Mouse (Mus musculus) kidney, adult 9 months (tissue): ENCODE measurements around the gene Tmem260.

Experiments
- DNase-seq: peaks from one replicate; pipeline ENCODE4 v3.0.0; 2022

Gene Tmem260

DNA sequence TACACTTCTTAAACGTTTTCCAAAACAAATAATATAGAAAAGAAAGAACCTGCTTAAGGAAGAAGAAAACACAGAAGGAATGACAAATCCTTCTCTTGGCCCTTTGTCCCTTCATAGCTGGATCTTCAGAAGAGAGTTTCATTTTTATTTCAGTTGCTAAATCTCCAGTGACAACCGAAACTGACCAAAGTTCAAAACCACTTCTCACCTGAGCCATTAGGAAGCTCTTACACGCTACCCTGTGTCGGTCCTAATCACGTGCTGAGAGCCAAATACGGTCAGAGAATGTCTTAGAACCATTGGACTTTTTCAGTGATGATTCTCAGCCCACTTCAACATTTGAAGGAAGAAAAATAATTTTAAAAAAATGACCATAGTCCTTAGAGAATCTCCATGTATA, 36.8 kb downstream of the Tmem260 start:
- no peak for DNase-seq

DNA sequence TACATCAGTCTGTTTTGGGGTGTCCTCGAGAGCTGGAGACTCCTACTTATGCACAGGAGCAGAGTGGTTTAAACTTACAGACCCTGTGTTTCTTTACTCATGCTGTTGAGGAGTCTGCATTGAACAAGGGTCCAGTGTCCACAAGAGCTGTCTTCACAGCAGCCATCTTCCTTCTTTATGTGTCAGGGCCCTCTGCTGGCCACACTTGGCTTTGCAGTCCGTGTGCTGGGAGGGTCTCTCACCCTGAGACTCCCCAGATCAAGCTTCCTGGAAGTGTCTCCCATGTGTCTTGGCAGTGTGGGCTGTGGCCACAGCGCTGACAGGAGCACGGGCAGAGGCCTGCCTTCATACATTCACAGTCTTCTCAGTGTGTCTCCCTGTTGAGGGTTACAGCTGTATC, 48.0 kb downstream of the Tmem260 start:
- peak; percentile 19 for DNase-seq

DNA sequence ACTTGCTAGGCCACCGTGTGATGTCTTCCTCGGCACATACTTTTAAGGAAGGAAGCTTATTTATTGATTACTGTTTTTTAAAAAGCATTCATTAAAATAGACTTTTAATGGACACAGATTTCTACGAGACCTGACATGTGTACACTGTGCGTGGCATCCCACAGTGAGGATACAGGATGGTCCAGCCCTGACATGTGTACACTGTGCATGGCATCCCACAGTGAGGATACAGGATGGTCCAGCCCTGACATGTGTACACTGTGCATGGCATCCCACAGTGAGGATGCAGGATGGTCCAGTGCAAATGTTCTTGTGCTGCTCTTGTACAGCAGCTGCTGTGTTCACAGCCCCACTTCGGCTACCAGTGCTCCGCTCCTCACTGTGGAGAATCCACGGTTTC, 56.6 kb downstream of the Tmem260 start:
- DNase-seq = no peak

DNA sequence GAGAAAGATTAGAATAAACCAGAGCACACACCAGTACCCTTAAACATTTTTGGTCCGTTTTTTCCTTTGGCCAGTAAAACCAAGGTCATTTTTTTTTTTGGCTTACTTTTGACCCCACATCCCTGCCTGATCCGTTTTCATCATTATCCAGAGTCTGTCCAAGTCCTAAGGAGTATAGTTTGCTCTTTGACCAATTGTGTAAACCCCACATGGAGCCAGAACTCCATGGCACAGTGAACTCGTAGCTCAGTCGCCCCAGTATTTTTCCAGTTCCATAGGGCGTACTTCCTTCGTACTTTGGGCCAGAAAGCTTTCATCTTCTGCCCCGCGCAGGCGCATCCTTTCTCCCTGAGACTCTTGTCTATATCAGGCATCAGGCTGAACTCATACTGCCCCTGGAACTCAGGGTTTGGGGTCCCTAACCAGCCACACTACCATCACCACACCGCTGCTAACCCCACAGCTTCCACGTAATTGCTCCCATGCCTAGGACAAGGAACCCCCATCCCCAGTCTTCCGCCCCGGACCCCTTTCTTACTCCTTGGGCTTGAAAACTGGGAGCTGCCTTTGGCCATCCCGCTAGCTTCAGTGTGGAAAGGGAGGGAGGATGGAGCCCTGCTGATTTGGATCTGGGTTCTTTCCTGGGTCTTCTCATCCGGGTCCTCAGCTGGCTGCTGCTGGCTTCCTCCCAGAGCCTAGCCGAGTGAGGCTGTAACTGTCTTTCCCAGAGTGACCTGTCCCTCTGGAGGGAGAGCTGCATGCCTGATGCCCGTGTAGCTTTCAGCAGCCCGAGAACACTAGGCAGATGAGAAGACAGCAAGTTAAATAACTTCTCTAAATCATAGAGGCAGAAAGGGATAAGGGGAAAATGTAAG, 58.0 kb downstream of the Tmem260 start:
- no peak for DNase-seq

DNA sequence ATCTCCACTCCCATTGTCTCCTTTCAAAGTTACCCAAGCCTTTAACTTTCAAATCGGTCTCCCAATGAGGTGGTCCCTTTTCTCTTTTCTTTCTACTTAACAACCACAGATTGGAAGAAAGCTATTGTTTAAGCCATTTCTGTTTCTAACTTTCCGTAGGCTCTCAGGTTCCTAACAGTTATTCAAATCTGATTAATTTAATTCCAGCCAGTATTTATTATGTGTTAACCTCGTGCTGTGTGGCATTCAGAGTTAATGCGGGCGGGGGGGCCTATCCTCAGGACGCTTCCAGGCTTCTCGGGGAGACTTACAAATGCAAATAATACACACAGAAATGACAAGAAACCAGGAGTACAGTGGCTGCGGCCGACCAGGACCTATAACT, 58.6 kb downstream of the Tmem260 start:
- DNase-seq = no peak

DNA sequence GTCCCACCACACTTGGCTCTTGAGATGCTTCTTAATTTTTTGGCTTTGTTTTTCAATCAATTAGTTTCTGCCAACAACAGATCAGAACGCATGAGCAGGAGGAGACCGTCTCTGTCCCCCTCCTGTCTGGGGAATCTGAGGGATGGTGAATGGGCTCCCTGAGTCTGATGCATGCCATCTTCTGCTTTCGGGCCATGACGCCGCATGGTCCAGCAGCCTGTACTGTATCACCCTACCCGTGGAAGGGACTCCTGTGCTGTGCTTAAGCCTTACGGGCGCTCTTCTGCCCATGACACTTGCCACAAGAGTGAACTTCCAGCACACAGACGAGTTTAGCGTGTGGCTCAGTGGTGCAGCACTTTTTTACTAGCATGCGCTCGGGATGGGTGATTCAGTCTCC, 59.7 kb downstream of the Tmem260 start:
- DNase-seq = no peak

- peak; percentile 60 for DNase-seq
Measured at GRCm38 (mm10) chr14:48507376-48507775, 61.5 kb downstream of the Tmem260 start.

GRCm38 (mm10) chr14:48509131-48509530, 63.2 kb downstream of the Tmem260 start:
- DNase-seq = peak; percentile 22

DNA sequence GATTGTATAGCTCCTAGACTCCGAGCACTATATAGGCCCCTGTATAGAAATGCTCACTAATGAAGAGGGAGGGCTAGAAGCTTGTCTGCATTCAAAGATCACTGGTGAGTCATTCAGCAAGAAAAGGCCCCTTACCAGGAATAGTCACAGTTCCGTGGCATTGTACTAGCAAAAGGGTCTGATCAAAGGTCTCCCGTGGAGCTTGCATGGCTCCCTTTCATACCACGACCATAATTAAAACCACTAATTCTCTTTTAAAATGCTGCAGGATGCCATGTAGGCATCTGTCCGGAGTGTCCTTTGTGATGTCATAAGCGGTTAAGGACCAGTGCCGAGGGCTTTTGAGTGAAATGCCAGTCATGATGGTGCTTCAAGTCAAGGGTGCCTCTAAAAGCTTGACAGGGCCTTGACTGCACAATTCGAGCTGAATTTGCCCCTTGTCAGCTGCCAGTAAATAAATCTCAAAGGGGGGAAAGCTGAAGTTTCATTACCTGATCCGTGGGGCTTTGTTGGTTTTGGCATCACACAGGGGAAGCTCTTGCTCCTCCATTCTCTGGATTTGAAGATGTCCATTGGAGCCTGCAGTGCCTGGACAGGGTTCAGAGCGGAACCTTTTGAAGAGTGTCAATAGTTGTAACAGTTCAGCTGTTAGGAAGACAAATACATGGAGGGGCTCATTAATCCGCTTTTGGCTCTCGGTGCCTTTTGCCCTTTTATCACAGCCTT, 67.3 kb downstream of the Tmem260 start:
- DNase-seq = no peak

DNA sequence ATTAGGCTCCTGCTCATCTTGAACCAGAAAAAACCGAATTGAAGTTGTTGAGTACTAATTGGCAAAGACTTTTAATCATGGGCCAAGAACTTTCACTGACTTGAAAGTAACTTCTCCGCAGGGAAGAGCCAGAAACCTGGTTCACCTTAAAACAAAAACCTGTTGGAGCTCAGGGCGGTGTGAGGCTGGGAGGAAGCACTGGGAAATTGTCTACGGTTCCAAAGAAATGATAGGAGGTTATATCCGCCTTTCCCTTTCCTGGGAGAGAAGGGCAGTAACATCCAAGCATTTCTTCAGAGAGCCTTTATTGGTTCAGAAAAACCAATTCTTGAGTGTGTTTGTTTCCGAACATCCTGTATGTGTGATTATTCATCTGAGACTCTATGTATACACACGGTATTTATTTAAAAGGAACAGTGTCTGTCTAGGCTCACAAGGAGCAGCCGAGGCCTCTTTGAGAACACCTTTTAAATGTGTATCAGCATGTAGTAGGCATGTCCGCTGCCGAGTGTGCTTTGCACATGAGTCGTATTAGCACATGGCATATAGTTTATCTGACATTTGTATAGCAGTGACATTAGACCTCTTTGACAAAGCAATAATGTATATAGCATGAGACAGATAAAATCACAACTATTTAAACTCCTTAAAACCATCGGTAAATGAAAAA, 68.0 kb downstream of the Tmem260 start:
- DNase-seq = no peak

DNA sequence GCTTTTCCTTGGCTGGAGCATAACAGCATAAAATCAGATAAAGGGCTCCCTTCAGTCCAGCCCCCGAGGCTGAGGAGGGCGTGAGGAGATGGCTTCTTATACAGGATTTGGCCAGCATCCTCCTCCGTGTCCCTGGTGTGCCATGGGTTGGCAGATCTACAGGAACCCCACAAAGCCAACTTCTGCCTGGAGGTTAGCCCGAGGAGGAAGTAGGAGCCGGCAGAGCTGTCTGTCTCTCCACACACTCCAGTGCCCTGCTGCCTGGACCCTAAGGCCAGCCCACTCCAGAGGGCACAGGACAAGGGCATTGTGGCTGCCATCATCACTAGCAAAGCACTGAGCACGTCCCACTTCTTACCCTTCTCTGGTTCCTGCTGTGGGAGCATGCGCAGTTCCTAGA, 68.7 kb downstream of the Tmem260 start:
- no peak for DNase-seq

DNA sequence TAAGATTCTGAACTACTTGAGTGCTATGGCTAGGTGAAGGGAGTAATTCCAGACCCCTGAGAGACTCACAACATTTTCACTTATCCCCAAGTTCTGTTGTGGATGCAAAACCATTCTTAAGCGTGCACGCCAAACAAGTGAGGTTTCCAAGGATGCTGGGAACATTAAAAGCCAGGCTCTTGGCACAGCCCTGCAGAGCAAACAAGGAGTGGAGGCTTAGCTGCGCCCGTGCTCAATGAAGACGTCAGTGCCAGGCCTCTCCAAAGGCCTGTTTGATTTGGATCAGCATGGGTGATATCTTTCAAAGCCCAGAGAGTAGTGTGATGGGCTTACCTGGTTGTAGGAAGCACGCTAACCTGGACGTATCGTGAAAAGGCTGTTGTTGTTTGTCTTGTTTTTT, 69.6 kb downstream of the Tmem260 start:
- DNase-seq = no peak

DNA sequence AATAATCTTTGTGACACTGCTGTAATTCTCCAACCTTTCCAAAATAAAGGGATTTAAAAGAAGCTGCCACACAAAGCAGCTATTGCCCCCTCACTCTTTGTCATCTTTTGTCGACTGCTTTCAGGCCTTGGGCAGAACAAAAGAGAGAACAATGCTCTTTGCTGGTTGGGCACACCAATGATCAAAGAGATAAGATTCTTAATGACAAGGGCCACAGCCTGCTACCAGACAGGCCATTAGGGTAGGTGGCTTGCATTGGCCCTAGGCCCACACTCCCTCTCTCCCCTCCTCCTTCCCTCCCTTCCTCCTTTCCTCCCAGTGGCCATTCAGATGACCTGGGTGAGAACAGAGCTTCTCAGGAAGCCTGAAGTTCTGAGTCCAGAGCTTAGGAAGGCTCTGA, 77.4 kb downstream of the Tmem260 start:
- no peak for DNase-seq

- DNase-seq = peak; percentile 19
Measured at GRCm38 (mm10) chr14:48524135-48524534, 78.2 kb downstream of the Tmem260 start.

- no peak for DNase-seq
Measured at GRCm38 (mm10) chr14:48525055-48525454, 79.1 kb downstream of the Tmem260 start.

GRCm38 (mm10) chr14:48530629-48531028, 84.7 kb downstream of the Tmem260 start:
- DNase-seq = no peak

- no peak for DNase-seq
Measured at GRCm38 (mm10) chr14:48537795-48538766, 92.2 kb downstream of the Tmem260 start.

DNA sequence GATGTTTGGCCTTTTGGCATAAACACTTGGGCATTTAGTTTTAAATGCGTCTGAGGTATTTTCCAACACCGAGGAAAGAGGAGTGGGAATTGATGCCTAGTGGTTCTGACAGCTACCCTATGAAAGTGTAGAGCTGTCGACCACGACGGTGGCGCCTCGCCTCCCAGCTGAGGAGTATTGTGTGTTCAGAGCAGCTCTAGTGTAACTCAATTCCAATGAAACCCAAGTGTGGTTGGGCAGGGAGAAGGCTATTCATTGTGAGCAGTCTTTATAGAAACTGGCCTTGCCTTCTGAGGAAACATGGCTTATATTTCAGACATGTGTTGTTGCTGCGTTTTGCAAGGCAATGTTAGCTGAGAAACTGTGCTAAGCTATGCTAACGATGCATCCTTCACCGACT, 99.2 kb downstream of the Tmem260 start:
- DNase-seq = no peak

GRCm38 (mm10) chr14:48546009-48546408, 100.1 kb downstream of the Tmem260 start:
- DNase-seq = no peak

DNA sequence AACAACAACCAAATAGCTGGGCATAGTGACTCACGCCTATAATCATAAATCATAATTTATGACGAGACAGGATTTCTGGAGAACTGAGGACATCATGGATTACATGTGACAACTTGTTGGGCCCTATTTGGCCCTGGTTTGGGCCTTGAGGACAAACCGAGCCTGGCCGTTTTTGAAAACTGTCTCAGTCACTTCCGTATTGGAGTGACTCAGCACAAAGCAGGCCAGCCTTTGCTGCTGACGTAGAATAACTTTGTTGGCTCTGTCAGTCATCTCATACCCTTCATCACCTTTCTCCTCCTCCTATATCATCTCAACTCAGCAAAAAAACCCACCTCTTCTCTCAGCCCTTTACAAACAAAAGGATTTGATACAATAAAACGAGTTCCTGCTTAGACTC, 103.8 kb downstream of the Tmem260 start:
- DNase-seq = no peak

- no peak for DNase-seq
Measured at GRCm38 (mm10) chr14:48553216-48553615, 107.3 kb downstream of the Tmem260 start.

- no peak for DNase-seq
Measured at GRCm38 (mm10) chr14:48553754-48554153, 107.8 kb downstream of the Tmem260 start.

- no peak for DNase-seq
Measured at GRCm38 (mm10) chr14:48558975-48559374, 113.1 kb downstream of the Tmem260 start.
